Mouse (Mus musculus) forebrain, embryonic 14.5 days (tissue): ENCODE measurements at regions not wholly inside any gene's neighbourhood (a gene's known extent, or its start where the extent isn't known, plus 50 kb on each side); places are given as distances from the start of the nearest gene placed in this dataset.

Experiments used
- ATAC-seq: fragments of 200-750 bp; cut with Nextera tagmentation; 2 replicates; pipeline ENCODE4 v1.8.0; 2017; ENCODE audit warnings: mild to moderate bottlenecking, moderate library complexity
- DNase-seq: peaks from one replicate; pipeline ENCODE4 v3.0.0-alpha.2; 2015; ENCODE audit warnings: low spot score
- H3K27ac ChIP-seq: fragments of 300-500 bp; sonication (generic); 2 replicates; pipeline ENCODE4 v1.5.1; 2014; ENCODE audit warnings: low read depth, mild to moderate bottlenecking, control low read depth, low read length, moderate library complexity
- H3K27me3 ChIP-seq: fragments of 300-500 bp; sonication (generic); replicated peaks from 2 replicates; pipeline ENCODE4 v1.6.1; 2014; ENCODE audit warnings: low read length, control low read depth, mixed read lengths; ENCODE audit not compliant: control insufficient read depth, insufficient read depth
- H3K36me3 ChIP-seq: fragments of 300-500 bp; sonication (generic); 2 replicates; pipeline ENCODE4 v1.6.1; 2014; ENCODE audit warnings: low read length, control low read depth; ENCODE audit not compliant: control insufficient read depth, insufficient read depth
- H3K4me1 ChIP-seq: fragments of 300-500 bp; sonication (generic); 2 replicates; pipeline ENCODE4 v1.6.1; 2014; ENCODE audit warnings: antibody characterized with exemption, low read length, control low read depth; ENCODE audit not compliant: control insufficient read depth, insufficient read depth
- H3K4me2 ChIP-seq: fragments of 300-500 bp; sonication (generic); 2 replicates; pipeline ENCODE4 v1.6.1; 2014; ENCODE audit warnings: mild to moderate bottlenecking, control low read depth, low read length
- H3K4me3 ChIP-seq: fragments of 300-500 bp; sonication (generic); 2 replicates; pipeline ENCODE4 v1.5.1; 2014; ENCODE audit warnings: low read depth, low read length, control low read depth
- H3K9ac ChIP-seq: fragments of 300-500 bp; sonication (generic); 2 replicates; pipeline ENCODE4 v1.6.1; 2014; ENCODE audit warnings: mild to moderate bottlenecking, low read length, control low read depth, moderate library complexity
- H3K9me3 ChIP-seq: fragments of 300-500 bp; sonication (generic); replicated peaks from 2 replicates; pipeline ENCODE4 v1.6.1; 2016; ENCODE audit warnings: low read length, control low read depth, mixed read lengths; ENCODE audit not compliant: control insufficient read depth
- WGBS: fragments of 180-500 bp; shearing (Covaris S2); extraction: QIAGEN DNeasy Blood & Tissue Kit; methylation state at CpG from one replicate; pipeline ENCODE4 v1.1.7; 2014; 5-methylcytosine and 5-hydroxymethylcytosine counted together

- no peak overlapping the region for H3K4me3 ChIP-seq
- H3K36me3 ChIP-seq, result no peaks in the 10 kb centered on the region
- H3K27ac ChIP-seq, result no peak overlapping the region
- H3K4me1 ChIP-seq, result no peaks in the 10 kb centered on the region
- no peak overlapping the region for H3K4me2 ChIP-seq
- no peak for DNase-seq
- 77% methylated on average over 11 of the region's 11 CpGs for WGBS
- no peaks in the 10 kb centered on the region for H3K27me3 ChIP-seq
- H3K9me3 ChIP-seq, result no peaks in the 10 kb centered on the region
- H3K9ac ChIP-seq, result no peak overlapping the region
- no peak for ATAC-seq
Measured at GRCm38 (mm10) chr2:167878255-167878865, 53.5 kb upstream of the Ptpn1 start.

- Histone ChIP-seq H3K9me3 (no peaks in the 10 kb centered on the region), H3K4me2 (no peak overlapping the region), H3K36me3 (no peaks in the 10 kb centered on the region), H3K27me3 (no peaks in the 10 kb centered on the region), H3K9ac (no peak overlapping the region), H3K27ac (no peak overlapping the region), H3K4me1 (no peaks in the 10 kb centered on the region), H3K4me3 (no peak overlapping the region)
- DNase-seq (no peak), ATAC-seq (no peak)
- WGBS, result 57% methylated on average over 10 of the region's 11 CpGs
Measured at GRCm38 (mm10) chr2:167877254-167877870, 54.5 kb upstream of the Ptpn1 start.

GRCm38 (mm10) chr2:167872507-167872906, 59.4 kb upstream of the Ptpn1 start:
- no peaks in the 10 kb centered on the region for H3K9me3 ChIP-seq
- no peaks in the 10 kb centered on the region for H3K4me1 ChIP-seq
- WGBS, result 92% methylated on average over 4 of the region's 4 CpGs
- H3K27ac ChIP-seq, result no peak overlapping the region
- no peak overlapping the region for H3K4me3 ChIP-seq
- H3K4me2 ChIP-seq, result no peak overlapping the region
- no peaks in the 10 kb centered on the region for H3K27me3 ChIP-seq
- H3K36me3 ChIP-seq, result no peaks in the 10 kb centered on the region
- ATAC-seq, result no peak
- no peak overlapping the region for H3K9ac ChIP-seq
- DNase-seq, result no peak

GRCm38 (mm10) chr2:167870153-167870552, 61.7 kb upstream of the Ptpn1 start:
- Histone ChIP-seq H3K4me1 (no peaks in the 10 kb centered on the region), H3K9ac (no peak overlapping the region), H3K36me3 (no peaks in the 10 kb centered on the region), H3K27ac (no peak overlapping the region), H3K4me2 (no peak overlapping the region), H3K27me3 (no peaks in the 10 kb centered on the region), H3K9me3 (no peaks in the 10 kb centered on the region), H3K4me3 (no peak overlapping the region)
- 84% methylated on average over 6 of the region's 6 CpGs for WGBS
- no peak for DNase-seq
- no peak for ATAC-seq

- Histone ChIP-seq H3K27ac (no peak overlapping the region), H3K4me2 (no peak overlapping the region), H3K36me3 (no peaks in the 10 kb centered on the region), H3K27me3 (no peaks in the 10 kb centered on the region), H3K4me1 (no peaks in the 10 kb centered on the region), H3K9ac (no peak overlapping the region), H3K4me3 (no peak overlapping the region), H3K9me3 (no peaks in the 10 kb centered on the region)
- DNase-seq (peak; percentile 40), ATAC-seq (no peak)
- WGBS, result 60% methylated on average over 10 of the region's 10 CpGs
Measured at GRCm38 (mm10) chr2:167866751-167867150, 65.1 kb upstream of the Ptpn1 start.

- Histone ChIP-seq H3K9ac (no peak overlapping the region), H3K4me2 (no peak overlapping the region), H3K27me3 (no peaks in the 10 kb centered on the region), H3K4me3 (no peak overlapping the region), H3K9me3 (no peaks in the 10 kb centered on the region), H3K4me1 (no peaks in the 10 kb centered on the region; the same call in 1 of the 2 replicates), H3K27ac (no peak overlapping the region), H3K36me3 (no peaks in the 10 kb centered on the region)
- DNase-seq, result no peak
- 90% methylated on average over 3 of the region's 3 CpGs for WGBS
- no peak for ATAC-seq
Measured at GRCm38 (mm10) chr2:167865525-167865924, 66.3 kb upstream of the Ptpn1 start.

GRCm38 (mm10) chr2:167864672-167865071, 67.2 kb upstream of the Ptpn1 start:
- WGBS, result 75% methylated on average over 7 of the region's 7 CpGs
- ATAC-seq, result no peak

GRCm38 (mm10) chr2:167864228-167864627, 67.6 kb upstream of the Ptpn1 start:
- 13% methylated on average over 8 of the region's 8 CpGs for WGBS
- no peak overlapping the region for H3K4me3 ChIP-seq
- no peak overlapping the region for H3K9ac ChIP-seq
- H3K4me2 ChIP-seq, result no peak overlapping the region
- no peak overlapping the region for H3K27ac ChIP-seq
- H3K9me3 ChIP-seq, result no peaks in the 10 kb centered on the region
- H3K4me1 ChIP-seq, result no peaks in the 10 kb centered on the region; the same call in 1 of the 2 replicates
- no peaks in the 10 kb centered on the region for H3K36me3 ChIP-seq
- ATAC-seq, result no peak
- peak; percentile 30 for DNase-seq
- no peaks in the 10 kb centered on the region for H3K27me3 ChIP-seq

More at GRCm38 (mm10) chr2:167864672-167865071, 67.2 kb upstream of the Ptpn1 start:
- Histone ChIP-seq H3K36me3 (no peaks in the 10 kb centered on the region), H3K4me3 (no peak overlapping the region), H3K4me1 (no peaks in the 10 kb centered on the region; the same call in 1 of the 2 replicates), H3K9ac (no peak overlapping the region), H3K27ac (no peak overlapping the region), H3K27me3 (no peaks in the 10 kb centered on the region), H3K9me3 (no peaks in the 10 kb centered on the region), H3K4me2 (no peak overlapping the region)
- DNase-seq, result no peak

GRCm38 (mm10) chr2:167863616-167864015, 68.2 kb upstream of the Ptpn1 start:
- no peak for DNase-seq
- no peaks in the 10 kb centered on the region; the same call in 1 of the 2 replicates for H3K4me1 ChIP-seq
- H3K27me3 ChIP-seq, result no peaks in the 10 kb centered on the region
- no peak overlapping the region for H3K4me2 ChIP-seq
- WGBS, result 72% methylated on average over 6 of the region's 6 CpGs
- H3K27ac ChIP-seq, result no peak overlapping the region
- no peak for ATAC-seq
- no peak overlapping the region for H3K9ac ChIP-seq
- H3K9me3 ChIP-seq, result no peaks in the 10 kb centered on the region
- no peaks in the 10 kb centered on the region for H3K36me3 ChIP-seq
- H3K4me3 ChIP-seq, result no peak overlapping the region
